In the genomic region with DNA sequence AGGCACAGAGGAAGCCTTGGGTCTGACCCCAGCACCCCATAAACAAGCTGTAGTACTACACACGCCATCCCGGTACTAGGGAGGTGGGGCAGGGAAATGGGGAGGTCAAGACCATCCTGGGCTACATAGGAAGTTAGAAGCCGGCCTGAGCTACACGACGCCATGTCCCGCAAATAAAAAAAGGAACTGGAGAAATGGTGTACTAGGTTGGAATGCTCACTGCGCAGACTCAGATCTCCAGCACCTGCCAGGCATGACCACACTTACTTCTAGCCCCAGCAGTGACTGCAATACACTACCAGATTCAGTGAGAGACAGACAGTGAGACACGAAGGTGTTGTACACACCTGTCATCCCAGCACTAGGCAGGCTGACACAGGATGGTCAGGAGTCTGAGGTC, we compare ENCODE assay signal across 16 mouse cellular contexts. TPM values are rescaled to one million over a fixed set of nuclear protein-coding genes. Genes with fewer than 3 reads are reported as not detected.
DNase-seq lines count a peak whose midpoint lies in the region; ATAC-seq and TF ChIP-seq lines count a peak whose summit lies in the region.
"Had no signal": no experiment of that assay in that cellular context is flagged by ENCODE, and none has a peak within 500 bp of the region (broad histone marks: within the 10 kb centered on the region; RNA-seq: fewer than 3 reads in every experiment).

No protein-coding gene starts in this region.

- no peaks in the 10 kb centered on the region for H3K9me3 ChIP-seq in lung, postnatal 0 days (ENCODE audit: low read length)
- H3K9me3 ChIP-seq in liver, embryonic 16.5 days (replicated peaks; ENCODE audit: control insufficient read depth, low read length) = no peaks in the 10 kb centered on the region
- H3K9me3 ChIP-seq in hindbrain, embryonic 14.5 days (ENCODE audit: control insufficient read depth, low read length) = no peaks in the 10 kb centered on the region
- H3K9me3 ChIP-seq: hindbrain, embryonic 15.5 days; midbrain, embryonic 12.5 days; neural tube, embryonic 13.5 days had no signal

- H3K27me3 ChIP-seq in lung, postnatal 0 days (replicated peaks; ENCODE audit: insufficient read depth, low read length) = no peaks in the 10 kb centered on the region
- H3K27me3 ChIP-seq in liver, embryonic 16.5 days (ENCODE audit: control insufficient read depth, insufficient read depth, low read depth, low read length) = no peaks in the 10 kb centered on the region
- no peaks in the 10 kb centered on the region for H3K27me3 ChIP-seq in hindbrain, embryonic 14.5 days (ENCODE audit: control insufficient read depth, insufficient read depth, low read length)
- H3K27me3 ChIP-seq: hindbrain, embryonic 15.5 days; midbrain, embryonic 12.5 days; neural tube, embryonic 13.5 days had no signal

- no peak for DNase-seq in gastrocnemius, adult 2 months
- no peak for DNase-seq in gastrocnemius, postnatal 25 days
- no peak for DNase-seq in lung, postnatal 0 days (ENCODE audit: low spot score)
- no peak for DNase-seq in lung, postnatal 4 days
- DNase-seq in hindbrain, embryonic 14.5 days (ENCODE audit: low spot score) = no peak
- no peak for DNase-seq in embryo, embryonic 11 days
- DNase-seq: forebrain, postnatal 0 days; layer of hippocampus, postnatal 36 days; right cerebral cortex, postnatal 14 days had no signal

- no peak overlapping the region for H3K4me3 ChIP-seq in gastrocnemius, adult 2 months
- no peak overlapping the region for H3K4me3 ChIP-seq in lung, postnatal 0 days (ENCODE audit: low read depth, low read length)
- H3K4me3 ChIP-seq in liver, embryonic 16.5 days (ENCODE audit: low read depth, low read length) = no peak overlapping the region
- H3K4me3 ChIP-seq in hindbrain, embryonic 14.5 days (replicated peaks; ENCODE audit: low read length) = no peak overlapping the region
- H3K4me3 ChIP-seq: hindbrain, embryonic 15.5 days; midbrain, embryonic 12.5 days; neural tube, embryonic 13.5 days had no signal

- no peak for TF ChIP-seq EP300 in lung, postnatal 0 days (IDR thresholded peaks at IDR 0.05)

- H3K4me1 ChIP-seq in lung, postnatal 0 days (ENCODE audit: insufficient read depth, low read depth, low read length) = peaks cover 19% of the 10 kb centered on the region
- H3K4me1 ChIP-seq in liver, embryonic 16.5 days (ENCODE audit: control insufficient read depth, low read depth, low read length) = peaks cover 35% of the 10 kb centered on the region
- no peaks in the 10 kb centered on the region for H3K4me1 ChIP-seq in hindbrain, embryonic 14.5 days (replicated peaks; ENCODE audit: control insufficient read depth, insufficient read depth, low read length)
- H3K4me1 ChIP-seq: hindbrain, embryonic 15.5 days; midbrain, embryonic 12.5 days had no signal

- H3K36me3 ChIP-seq in lung, postnatal 0 days (ENCODE audit: insufficient read depth, low read length) = peaks cover under 1% of the 10 kb centered on the region; the same call in 1 of the 2 replicates
- peaks cover 10% of the 10 kb centered on the region for H3K36me3 ChIP-seq in liver, embryonic 16.5 days (ENCODE audit: control insufficient read depth, insufficient read depth)
- peaks cover 22% of the 10 kb centered on the region for H3K36me3 ChIP-seq in hindbrain, embryonic 14.5 days (replicated peaks; ENCODE audit: control insufficient read depth, insufficient read depth)

- no peak for ATAC-seq in lung, postnatal 0 days
- no peak for ATAC-seq in liver, embryonic 16.5 days (ENCODE audit: low read depth)
- ATAC-seq in neutrophil, adult 5-6 weeks (ENCODE audit: extremely low read depth, insufficient number of reproducible peaks, low FRiP score, poor library complexity, severe bottlenecking) = peak; percentile 40
- no peak for ATAC-seq in hindbrain, embryonic 14.5 days (ENCODE audit: low FRiP score)
- ATAC-seq: forebrain, postnatal 0 days; intestine, embryonic 16.5 days had no signal

- no peak for TF ChIP-seq CTCF in gastrocnemius, adult 2 months (IDR thresholded peaks at IDR 0.05)
- no peak for TF ChIP-seq CTCF in lung, postnatal 0 days (IDR thresholded peaks at IDR 0.05)

- intact Hi-C loops in gastrocnemius, adult 2 months (cut with DNase I) = no loop called here

- peak overlapping the region; percentile 46 for H3K27ac ChIP-seq in gastrocnemius, adult 2 months
- 0 out of 2 replicates have a peak overlapping the region, but pooled peaks have one; percentile 9 for H3K27ac ChIP-seq in lung, postnatal 0 days (ENCODE audit: low read length)
- peak overlapping the region; percentile 75 for H3K27ac ChIP-seq in liver, embryonic 16.5 days (ENCODE audit: low read length)
- H3K27ac ChIP-seq in hindbrain, embryonic 14.5 days = no peak overlapping the region
- H3K27ac ChIP-seq: hindbrain, embryonic 15.5 days; liver, embryonic 14.5 days; midbrain, embryonic 12.5 days; neural tube, embryonic 13.5 days had no signal

- no peak overlapping the region for H3K9ac ChIP-seq in lung, postnatal 0 days (replicated peaks; ENCODE audit: low read depth)
- no peak overlapping the region for H3K9ac ChIP-seq in liver, embryonic 16.5 days (ENCODE audit: low read depth, low read length)
- no peak overlapping the region for H3K9ac ChIP-seq in hindbrain, embryonic 14.5 days
- H3K9ac ChIP-seq: forebrain, postnatal 0 days; hindbrain, embryonic 15.5 days; liver, embryonic 14.5 days; midbrain, embryonic 12.5 days; neural tube, embryonic 13.5 days had no signal

- WGBS in lung, postnatal 0 days = 77% methylated on average over 8 of the region's 8 CpGs
- WGBS in liver, embryonic 16.5 days (ENCODE audit: insufficient replicate concordance) = 44% methylated on average over 8 of the region's 8 CpGs
- WGBS in hindbrain, embryonic 14.5 days = 92% methylated on average over 8 of the region's 8 CpGs

- no peak overlapping the region for H3K4me2 ChIP-seq in lung, postnatal 0 days (replicated peaks; ENCODE audit: low read depth, low read length)
- no peak overlapping the region for H3K4me2 ChIP-seq in liver, embryonic 16.5 days (ENCODE audit: low read depth, low read length)
- no peak overlapping the region for H3K4me2 ChIP-seq in hindbrain, embryonic 14.5 days (replicated peaks)
- H3K4me2 ChIP-seq: hindbrain, embryonic 15.5 days; midbrain, embryonic 12.5 days; neural tube, embryonic 13.5 days had no signal

RNA-seq across cellular contexts. Expression of a gene that starts 17.9 kb away (rescaled TPM):
- 1 to 10 TPM; 6.2 to 7.1 TPM for total RNA-seq in gastrocnemius, adult 2 months (2021)
- total RNA-seq in gastrocnemius, postnatal 25 days (2021) = 1 to 10 TPM; 5.6 to 6.7 TPM
- 17.5 and 26.4 TPM in 2 replicates for polyA plus RNA-seq in lung, postnatal 0 days (2015; fragmentation: Nextera tagmentation; extraction: Ambion mirVana)
- polyA plus RNA-seq in liver, embryonic 16.5 days (2015; fragmentation: Nextera tagmentation; extraction: Ambion mirVana) = 10.3 and 11.8 TPM in 2 replicates
- total RNA-seq in neutrophil, adult 5-6 weeks (2017) = 232 and 238 TPM in 2 replicates
- 12.3 and 12.6 TPM in 2 replicates for polyA plus RNA-seq in hindbrain, embryonic 14.5 days (2014; fragmentation: Nextera tagmentation; extraction: Ambion mirVana)

RNA-seq across cellular contexts. Expression of a gene that starts 28.1 kb away (rescaled TPM):
- total RNA-seq in gastrocnemius, adult 2 months (2021) = 100 to 1,000 TPM; 144 to 153 TPM
- 100 to 1,000 TPM in 1 of 2 experiments, 10 to 100 TPM in 1; 99.8 to 120 TPM for total RNA-seq in gastrocnemius, postnatal 25 days (2021)
- 19.0 and 19.8 TPM in 2 replicates for polyA plus RNA-seq in lung, postnatal 0 days (2015; fragmentation: Nextera tagmentation; extraction: Ambion mirVana)
- polyA plus RNA-seq in liver, embryonic 16.5 days (2015; fragmentation: Nextera tagmentation; extraction: Ambion mirVana) = 13.2 and 14.4 TPM in 2 replicates
- 229 and 235 TPM in 2 replicates for total RNA-seq in neutrophil, adult 5-6 weeks (2017)
- polyA plus RNA-seq in hindbrain, embryonic 14.5 days (2014; fragmentation: Nextera tagmentation; extraction: Ambion mirVana) = 20.2 and 24.6 TPM in 2 replicates

RNA-seq across cellular contexts. Expression of a gene that starts 40.5 kb away (rescaled TPM):
- 100 to 1,000 TPM; 552 to 603 TPM for total RNA-seq in gastrocnemius, adult 2 months (2021)
- 100 to 1,000 TPM; 527 to 618 TPM for total RNA-seq in gastrocnemius, postnatal 25 days (2021)
- 1,058 and 1,082 TPM in 2 replicates for polyA plus RNA-seq in lung, postnatal 0 days (2015; fragmentation: Nextera tagmentation; extraction: Ambion mirVana)
- 553 and 567 TPM in 2 replicates for polyA plus RNA-seq in liver, embryonic 16.5 days (2015; fragmentation: Nextera tagmentation; extraction: Ambion mirVana)
- total RNA-seq in neutrophil, adult 5-6 weeks (2017) = 206 and 276 TPM in 2 replicates
- 556 and 557 TPM in 2 replicates for polyA plus RNA-seq in hindbrain, embryonic 14.5 days (2014; fragmentation: Nextera tagmentation; extraction: Ambion mirVana)

RNA-seq across cellular contexts. Expression of a gene that starts 47.9 kb away (rescaled TPM):
- 10 to 100 TPM; 42.0 to 50.9 TPM for total RNA-seq in gastrocnemius, adult 2 months (2021)
- total RNA-seq in gastrocnemius, postnatal 25 days (2021) = 10 to 100 TPM; 43.2 to 45.5 TPM
- polyA plus RNA-seq in lung, postnatal 0 days (2015; fragmentation: Nextera tagmentation; extraction: Ambion mirVana) = 178 and 202 TPM in 2 replicates
- 66.8 and 70.1 TPM in 2 replicates for polyA plus RNA-seq in liver, embryonic 16.5 days (2015; fragmentation: Nextera tagmentation; extraction: Ambion mirVana)
- total RNA-seq in neutrophil, adult 5-6 weeks (2017) = 47.7 and 66.4 TPM in 2 replicates
- polyA plus RNA-seq in hindbrain, embryonic 14.5 days (2014; fragmentation: Nextera tagmentation; extraction: Ambion mirVana) = 142 and 150 TPM in 2 replicates

RNA-seq across cellular contexts. Expression of a gene that starts 50.9 kb away (rescaled TPM):
- 100 to 1,000 TPM; 535 to 725 TPM for total RNA-seq in gastrocnemius, adult 2 months (2021)
- 100 to 1,000 TPM; 634 to 665 TPM for total RNA-seq in gastrocnemius, postnatal 25 days (2021)
- 463 and 491 TPM in 2 replicates for polyA plus RNA-seq in lung, postnatal 0 days (2015; fragmentation: Nextera tagmentation; extraction: Ambion mirVana)
- polyA plus RNA-seq in liver, embryonic 16.5 days (2015; fragmentation: Nextera tagmentation; extraction: Ambion mirVana) = 288 and 309 TPM in 2 replicates
- 34.4 and 38.6 TPM in 2 replicates for total RNA-seq in neutrophil, adult 5-6 weeks (2017)
- 469 and 505 TPM in 2 replicates for polyA plus RNA-seq in hindbrain, embryonic 14.5 days (2014; fragmentation: Nextera tagmentation; extraction: Ambion mirVana)

Comparison
In these comparisons a context has a peak if more than half of its experiments do, and no peak if none do; other contexts are left out.
1. RNA of a gene that starts 17.9 kb away (total RNA-seq): 232 to 238 TPM in neutrophil, adult 5-6 weeks; 6.2 to 7.1 TPM in gastrocnemius, adult 2 months and 5.6 to 6.7 TPM in gastrocnemius, postnatal 25 days; every median in the first group is over 10 times any median in the second.